Mouse (Mus musculus): ENCODE measurements at regions not wholly inside any gene's neighbourhood (a gene's known extent, or its start where the extent isn't known, plus 50 kb on each side); places are given as distances from the start of the nearest gene placed in this dataset.

DNA sequence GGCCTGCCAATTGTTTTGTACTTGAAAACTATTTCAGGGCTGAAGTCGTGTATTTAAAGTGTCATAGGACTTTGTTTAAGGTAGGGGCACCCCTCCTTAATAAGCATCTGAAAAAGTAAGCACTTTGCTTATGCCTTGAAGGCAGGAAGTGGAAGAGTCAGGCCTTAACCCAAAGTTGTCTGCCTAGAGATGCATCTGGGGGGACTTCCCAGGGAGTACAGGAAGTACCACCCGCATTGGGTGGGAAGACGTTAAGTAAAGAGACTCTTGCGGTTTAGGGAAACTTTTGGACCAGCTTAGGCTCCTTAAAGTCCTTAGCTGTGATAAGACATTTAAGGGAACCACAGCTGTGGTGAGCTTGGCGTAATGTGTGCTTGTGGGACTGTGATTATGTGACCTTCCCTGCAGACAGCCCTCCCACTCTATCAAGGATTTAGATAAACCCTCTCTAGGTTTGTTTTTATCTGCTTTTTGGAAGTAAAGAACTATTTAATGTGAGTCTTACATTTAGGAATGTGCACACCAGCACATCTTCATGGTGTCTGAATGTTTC is 150.9 kb upstream of the Trib2 start:
- DNase-seq (ENCODE audit: low spot score) = no peak

DNA sequence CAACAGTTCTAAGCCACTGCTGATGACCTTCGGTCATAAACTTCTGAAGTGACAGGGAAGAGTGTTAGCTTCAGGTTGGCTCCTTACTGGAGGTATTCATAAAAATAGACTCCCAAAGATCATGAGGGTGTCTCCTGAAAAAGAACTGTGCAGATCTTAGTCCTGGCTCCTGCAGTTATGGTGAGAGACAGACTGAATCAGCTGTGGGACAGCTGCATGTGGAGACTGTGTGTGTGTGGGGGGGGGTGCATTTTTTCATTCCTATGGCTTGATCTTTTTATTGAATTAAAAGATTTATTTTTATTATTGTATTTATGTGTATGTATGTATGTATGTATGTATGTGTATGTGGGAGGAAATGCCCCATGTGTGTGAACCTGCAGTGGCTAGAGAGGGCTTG is 149.9 kb upstream of the Trib2 start:
- DNase-seq (ENCODE audit: low spot score) = no peak

DNA sequence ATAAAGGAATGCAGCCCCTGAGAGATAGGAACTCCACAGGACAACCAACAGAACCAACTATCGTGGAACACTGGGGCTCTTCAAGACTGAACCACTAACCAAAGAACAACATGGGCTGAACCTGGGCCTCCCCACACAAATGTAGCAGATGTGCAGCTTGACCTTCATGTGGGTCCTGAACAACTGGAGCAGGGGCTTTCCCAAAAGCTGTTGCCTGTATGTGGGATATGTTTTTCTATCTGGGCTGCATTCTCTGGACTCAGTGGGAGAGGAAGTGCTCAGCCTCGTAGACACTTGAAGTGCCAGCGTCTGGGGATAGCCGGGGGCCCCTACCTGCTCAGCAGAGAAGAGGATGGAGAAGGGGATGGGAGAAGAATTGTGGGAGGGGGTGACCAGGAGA is 149.2 kb upstream of the Trib2 start:
- DNase-seq (ENCODE audit: low spot score) = no peak

DNA sequence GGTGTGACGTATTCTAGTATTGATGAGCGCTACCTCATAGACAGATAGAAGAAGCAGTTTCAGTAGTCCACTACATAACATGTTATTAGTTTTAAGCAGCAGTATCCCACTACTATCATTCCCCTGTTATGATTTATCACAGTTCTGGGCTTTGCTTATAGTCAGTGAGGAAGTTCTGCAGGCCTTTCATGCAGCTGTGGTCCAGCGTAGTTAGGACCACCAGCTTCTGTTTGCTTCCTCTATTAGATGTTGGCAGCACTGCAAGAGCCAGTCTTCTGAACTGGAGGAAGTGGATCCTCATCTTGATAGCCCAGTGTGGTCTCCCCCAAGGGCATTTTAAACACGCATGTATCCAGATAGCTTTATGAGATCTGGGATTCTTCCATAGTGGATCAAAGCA is 147.4 kb upstream of the Trib2 start:
- DNase-seq (ENCODE audit: low spot score) = no peak

DNA sequence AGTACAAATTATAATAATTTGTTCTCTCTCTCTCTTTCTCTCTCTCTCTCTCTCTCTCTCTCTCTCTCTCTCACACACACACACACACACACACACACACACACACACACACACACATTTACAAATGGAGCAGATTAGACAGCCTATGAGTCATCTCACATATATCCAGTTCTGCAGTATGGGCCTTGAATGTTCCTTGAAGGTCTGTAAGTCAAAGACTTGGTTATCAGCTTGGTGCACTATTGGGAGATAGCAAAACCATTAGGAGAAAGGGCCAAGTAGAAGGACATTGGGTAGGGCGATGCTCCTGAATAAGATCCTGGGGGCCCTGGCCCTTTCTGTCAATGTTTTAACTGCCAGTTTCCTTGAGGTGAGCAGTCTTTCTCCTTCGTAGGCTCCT is 145.1 kb upstream of the Trib2 start:
- DNase-seq (ENCODE audit: low spot score) = no peak

DNA sequence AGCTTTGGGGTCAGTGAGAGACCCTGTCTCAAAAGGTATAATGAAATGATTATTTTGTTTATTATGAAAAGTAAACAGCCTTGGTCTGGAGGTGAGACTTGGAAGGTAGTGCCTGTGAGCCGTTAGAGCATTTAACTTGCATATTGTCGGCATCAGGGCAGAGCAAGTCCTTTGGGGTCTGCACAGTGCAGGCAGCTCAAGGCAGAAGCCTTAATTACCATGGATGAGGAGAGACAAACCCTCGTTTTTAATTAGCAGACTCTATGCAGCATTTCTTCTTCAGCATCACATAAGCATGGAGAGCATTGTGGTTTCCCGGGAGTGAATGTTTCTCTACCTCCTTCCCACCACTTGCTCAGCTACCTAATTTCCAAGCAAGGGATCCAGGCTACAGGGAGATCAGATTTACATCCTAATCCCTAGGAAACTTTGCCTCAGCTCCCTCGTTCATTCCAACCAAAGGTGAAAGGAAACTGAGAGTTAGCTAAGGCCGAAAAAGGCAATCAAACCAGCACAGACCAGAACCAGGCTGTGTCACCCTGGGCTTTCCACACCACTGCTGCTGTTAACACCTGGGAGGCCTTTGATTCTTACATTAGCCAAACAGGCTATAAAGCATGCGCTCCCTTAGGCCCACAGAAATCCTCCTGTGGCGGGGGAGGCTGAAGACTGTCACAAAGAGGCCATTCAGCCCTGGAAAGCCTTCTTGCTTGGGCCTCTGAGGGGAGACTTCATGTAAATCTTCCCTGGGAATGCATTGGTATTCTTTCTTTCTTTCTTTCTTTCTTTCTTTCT is 120.9 kb upstream of the Trib2 start:
- no peak for DNase-seq (ENCODE audit: low spot score)

DNA sequence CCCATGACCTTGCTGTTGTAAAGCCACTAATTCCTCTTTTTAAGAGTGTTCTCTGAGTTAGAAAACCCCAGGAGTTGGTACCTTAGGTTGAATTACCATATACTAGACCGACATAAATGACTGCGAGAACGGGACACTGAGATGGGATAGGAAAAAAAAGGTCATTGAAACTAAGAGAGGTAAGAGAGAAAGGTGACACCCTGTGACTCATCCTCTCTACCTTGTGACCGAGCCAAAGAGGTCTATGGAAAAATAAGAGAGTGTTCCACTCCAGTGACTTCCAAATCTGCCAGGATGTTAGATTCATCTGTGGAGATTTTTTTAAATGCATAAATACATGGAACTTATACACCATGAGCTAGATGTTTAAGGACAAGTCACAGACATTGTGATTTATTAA is 115.3 kb upstream of the Trib2 start:
- no peak for DNase-seq (ENCODE audit: low spot score)

DNA sequence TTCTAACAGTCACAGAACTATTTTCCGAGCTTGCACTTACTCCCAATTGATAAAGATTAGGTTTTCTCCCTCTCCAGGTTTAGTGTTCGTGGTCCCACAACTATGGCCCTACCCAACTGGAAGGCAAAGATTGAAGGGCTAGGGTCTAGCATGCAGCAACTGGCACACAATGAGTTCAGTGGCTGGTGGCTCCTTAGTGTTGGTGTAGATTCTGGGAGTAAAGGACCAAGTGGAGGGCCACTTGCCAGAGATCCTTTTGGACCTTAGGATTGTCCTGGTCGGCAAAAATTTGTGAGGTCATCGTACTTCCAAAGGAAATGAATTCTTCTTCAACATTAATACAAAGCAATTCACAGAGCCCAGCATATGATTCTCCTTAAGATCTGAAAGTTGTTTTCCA is 114.8 kb upstream of the Trib2 start:
- DNase-seq (ENCODE audit: low spot score) = no peak

DNA sequence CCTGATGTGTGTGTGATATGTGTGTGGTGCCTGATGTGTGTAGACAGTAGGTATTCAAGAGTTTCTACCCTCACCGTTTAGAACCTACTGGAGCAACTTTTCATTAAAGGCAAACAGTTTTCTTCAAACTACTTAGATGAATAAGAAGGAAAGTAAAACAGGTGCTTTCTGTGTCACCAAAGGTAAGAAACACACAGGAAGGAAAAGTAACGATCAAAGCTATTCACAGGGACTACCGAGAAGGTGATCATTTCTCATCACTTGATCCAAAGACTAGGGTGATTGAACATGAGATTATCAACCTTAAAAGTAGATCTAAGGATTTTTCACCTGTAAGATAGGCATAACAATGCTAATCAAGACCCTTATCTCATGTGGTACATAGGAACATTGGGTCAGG is 113.4 kb upstream of the Trib2 start:
- DNase-seq (ENCODE audit: low spot score) = no peak

DNA sequence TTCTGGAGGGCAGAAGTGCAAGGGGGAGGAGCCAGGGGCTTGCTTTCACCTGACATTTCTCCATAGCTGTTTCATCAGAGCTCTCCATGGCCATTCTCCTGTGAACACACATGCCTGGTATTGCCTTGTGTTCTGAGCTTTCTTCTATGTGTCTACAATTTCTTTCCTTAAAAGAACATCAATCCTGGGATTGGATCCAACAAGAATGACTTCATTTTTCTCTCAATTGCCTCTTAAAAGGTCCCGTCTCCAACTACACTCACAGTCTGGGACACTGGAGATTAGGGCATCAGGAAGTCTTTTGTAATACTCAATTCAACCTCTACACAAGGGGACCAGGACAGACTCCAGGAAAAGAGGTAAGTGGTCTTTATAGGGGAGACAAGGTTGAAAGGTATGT is 112.8 kb upstream of the Trib2 start:
- DNase-seq (ENCODE audit: low spot score) = no peak

DNA sequence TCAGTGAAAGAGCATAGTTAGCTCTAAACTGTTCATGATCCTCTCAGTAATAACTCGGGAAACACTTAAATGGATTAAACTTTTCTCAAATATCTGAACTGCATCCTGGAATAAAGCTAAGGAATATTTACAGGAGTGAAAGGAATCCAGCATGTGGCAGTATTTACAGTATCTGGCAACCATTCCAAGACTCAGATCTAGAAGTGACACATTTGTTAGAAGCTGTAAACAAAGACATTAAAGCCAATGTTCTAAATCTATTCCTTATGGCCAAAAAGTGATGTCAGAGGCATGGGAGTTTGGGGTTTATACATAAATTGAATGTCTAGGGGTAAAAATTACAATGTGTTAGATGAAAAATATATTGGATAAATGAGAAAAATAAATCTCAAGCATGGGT is 101.6 kb upstream of the Trib2 start:
- DNase-seq (ENCODE audit: low spot score) = no peak

DNA sequence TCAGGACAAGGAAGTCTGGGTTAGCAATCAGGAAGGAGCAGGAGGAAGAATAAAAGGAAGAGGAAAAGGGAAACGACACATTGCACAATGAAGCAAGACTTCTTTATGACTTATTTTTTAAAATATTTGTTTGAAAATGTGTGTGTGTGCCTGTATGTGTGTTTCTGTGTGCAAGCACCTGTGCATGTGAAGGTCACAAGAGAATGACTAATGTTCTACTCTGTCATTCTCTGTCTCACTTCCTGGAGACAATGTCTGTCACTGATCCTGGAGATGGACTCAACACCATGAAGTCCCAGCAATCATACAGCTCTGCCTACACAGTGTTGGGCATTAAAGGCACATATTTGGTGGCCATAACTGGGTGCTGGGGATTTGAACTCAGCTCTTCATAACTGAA is 96.2 kb upstream of the Trib2 start:
- no peak for DNase-seq (ENCODE audit: low spot score)

DNA sequence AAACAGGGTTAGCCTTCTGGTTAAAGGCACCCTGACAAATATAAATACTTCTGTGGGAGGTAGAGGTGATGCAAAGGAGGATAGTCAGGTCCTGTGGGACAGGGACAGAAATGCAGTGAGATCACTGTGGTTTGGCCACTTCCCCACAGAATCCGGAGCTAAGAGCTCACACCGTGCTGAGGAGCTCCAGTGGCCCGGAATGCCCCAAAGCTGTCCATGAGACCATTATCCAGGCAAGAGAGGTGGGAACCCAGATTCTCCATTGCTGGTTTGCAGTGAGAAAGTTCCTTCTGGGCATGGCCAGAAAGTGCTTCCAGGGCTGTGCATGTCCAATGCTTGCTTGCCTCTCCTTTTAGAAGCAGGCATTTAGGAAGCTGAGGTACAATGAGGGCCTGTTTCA is 95.8 kb upstream of the Trib2 start:
- DNase-seq (ENCODE audit: low spot score) = no peak

DNA sequence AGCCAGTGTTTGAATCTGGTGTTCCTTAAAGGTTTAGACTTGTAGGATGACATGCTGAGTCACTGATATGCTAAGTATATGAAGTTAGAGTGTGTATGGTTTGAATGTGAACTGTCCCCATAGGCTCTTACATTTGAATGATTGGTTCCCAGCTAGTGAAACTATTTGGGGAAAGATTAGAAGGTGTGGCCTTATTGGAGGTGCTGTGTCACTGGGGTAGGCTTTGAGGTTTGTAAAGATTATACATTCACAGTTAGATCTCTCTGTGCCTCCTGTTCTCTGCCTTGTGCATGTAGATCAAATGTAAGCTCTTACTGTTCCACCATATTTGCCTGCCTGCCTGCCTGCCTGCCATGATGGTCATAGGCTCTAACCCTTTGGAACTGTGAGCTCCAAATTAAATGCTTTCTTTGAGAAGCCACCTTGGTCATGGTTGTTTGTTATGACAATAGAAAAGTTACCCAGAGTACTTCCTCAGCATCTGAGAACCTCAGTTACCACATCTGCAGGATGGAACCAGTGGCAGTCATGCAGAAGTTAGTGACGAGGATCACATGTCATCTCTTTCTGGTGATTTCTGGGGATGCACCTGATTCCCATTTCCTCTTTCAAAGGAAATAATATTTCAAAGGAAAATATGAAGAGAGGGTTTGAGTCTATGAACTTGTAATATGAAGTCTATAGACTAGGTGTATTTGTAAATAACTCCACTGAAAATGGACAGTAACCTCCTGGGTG is 94.7 kb upstream of the Trib2 start:
- no peak for DNase-seq (ENCODE audit: low spot score)

DNA sequence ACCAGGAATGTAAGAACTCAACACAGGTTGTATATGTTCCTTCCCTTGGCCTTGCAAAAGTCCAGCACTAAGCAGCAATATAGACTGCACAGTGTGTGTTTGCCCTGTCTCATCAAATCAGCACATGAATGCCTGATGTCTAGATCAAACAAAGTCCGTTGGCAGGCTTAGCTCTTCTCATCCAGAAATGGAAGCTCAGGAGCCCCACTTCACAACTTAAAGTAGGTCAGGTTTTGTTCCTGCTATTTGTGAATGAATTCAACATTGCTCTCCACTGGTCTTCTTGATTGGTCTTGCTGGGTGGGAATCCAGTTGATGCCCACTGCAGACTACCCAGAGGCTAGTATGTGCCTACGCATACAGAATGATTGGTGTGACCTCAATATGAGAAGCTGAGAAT is 80.8 kb upstream of the Trib2 start:
- no peak for DNase-seq (ENCODE audit: low spot score)

DNA sequence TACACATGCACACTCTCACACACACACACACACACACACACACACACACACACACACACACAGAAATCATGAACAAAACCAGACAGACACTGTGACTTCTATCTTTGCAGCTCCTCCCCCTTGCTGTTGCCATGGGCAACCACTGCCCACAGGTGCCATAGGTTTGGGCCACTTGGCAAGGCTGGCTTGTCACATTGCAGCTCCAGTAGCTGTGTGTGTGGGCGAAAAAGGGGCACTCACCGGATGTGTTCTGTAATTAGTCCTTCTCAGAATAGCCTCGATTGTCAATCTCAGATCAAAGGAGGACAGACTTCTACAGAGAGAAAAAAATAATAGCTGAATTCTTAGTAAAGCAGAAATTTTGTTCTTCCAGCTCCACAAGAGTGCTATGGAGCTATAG is 79.8 kb upstream of the Trib2 start:
- DNase-seq (ENCODE audit: low spot score) = no peak

DNA sequence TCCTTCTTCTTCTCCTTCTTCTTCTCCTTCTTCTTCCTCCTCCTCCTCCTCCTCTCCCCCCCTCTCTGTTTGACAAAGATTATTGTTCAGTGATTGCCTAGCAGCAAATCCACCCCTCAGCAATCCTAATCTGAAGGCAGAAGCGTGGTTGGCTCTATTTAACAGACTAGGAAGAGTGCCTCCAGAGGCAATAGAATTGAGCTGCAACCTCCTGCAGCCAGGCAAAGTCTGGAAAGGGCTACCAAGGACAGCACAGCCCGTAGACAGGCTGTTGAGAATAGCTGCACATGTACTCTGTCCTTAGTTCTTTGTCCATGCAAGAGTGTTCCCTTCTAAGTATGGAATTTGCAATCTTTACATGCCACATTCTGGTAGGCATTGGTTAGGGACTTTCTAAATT is 78.5 kb upstream of the Trib2 start:
- no peak for DNase-seq (ENCODE audit: low spot score)

DNA sequence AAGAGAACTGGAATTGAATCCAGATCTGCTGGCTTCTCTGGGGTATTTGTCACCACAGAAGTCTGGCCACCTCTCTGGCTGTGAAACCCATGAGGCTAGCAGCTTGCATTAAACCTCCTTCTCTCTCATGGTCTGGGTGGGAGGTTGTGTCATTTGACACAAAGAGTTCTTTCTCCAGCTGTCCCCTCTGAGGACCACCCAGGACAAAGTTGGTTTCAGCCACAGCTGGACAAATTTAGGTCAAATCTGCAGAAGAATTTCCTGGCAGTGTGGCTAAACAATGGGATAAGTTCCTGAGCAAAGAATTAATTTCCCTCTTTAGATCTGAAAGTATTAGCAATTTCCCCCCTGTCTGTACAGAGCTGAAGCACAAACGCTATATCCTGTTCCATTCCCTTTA is 73.9 kb upstream of the Trib2 start:
- no peak for DNase-seq (ENCODE audit: low spot score)

DNA sequence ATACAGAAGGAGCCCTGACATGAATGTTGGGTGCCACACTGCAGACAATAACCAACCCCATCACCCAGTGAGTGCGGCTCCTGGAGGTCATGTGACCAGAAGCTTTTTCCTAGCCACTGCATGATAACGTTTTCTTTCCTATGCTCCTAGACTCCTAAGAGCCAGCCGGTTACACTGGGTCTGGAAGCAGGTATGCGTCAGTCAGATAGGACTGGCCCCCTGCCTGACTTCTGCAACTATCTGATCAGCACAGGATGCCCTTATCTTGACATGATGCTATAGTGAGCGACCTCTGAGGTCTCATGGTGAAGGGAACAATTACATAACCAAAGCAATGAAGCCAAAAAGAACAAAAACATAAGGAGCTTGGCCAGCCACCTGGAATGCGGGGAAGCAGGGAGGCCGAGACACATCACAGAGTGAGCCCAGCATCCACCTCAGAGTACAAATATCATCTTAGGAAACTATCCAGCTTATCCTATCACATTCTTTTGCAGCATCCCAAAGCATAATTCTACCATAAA is 63.2 kb upstream of the Trib2 start:
- no peak for DNase-seq (ENCODE audit: low spot score)

Measured in yolk sac, embryonic 10.5 days (tissue).